Mouse (Mus musculus) ovary, adult 10 weeks (tissue): ENCODE measurements around the gene Ppargc1a. TPM values are rescaled to one million over a fixed set of nuclear protein-coding genes. Genes with fewer than 3 reads are reported as not detected.

Experiments
- polyA plus RNA-seq: library from polyadenylated mRNA; stranded (reverse); fragments of 350-450 nt; fragmentation: Illumina TruSeq; extraction: RNeasy Lipid Tissue Mini Kit (QIAGEN cat#74804); gene quantifications from one replicate; pipeline ENCODE4 v1.2.3, GENCODE M21; 2014

Gene Ppargc1a
- polyA plus RNA-seq = 3.5 TPM

DNA sequence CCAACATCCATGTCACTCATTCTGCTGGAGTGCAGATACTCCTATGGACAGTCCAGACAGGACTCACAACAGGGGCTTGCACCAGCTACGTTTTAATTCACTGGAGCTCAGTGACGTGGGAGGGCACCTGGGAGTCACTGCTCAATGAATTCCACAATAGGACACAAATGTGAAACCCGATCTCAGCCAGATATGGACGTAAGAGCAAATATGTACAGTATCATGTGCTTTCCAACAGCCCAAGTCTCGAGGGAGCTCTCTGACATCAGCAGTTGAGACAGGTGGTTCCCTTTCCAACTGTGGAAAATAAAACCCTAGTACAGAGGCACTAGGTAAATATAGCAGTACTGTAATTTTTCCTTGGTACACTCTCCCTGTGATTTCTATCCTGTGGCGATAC is at the start of gene Ppargc1a:
Gene Ppargc1a, minus strand, starts transcription at position 68 of the 400 bp plus-strand sequence.

